Mouse (Mus musculus) cortical plate, adult 2 months (tissue): ENCODE measurements at regions not wholly inside any gene's neighbourhood (a gene's known extent, or its start where the extent isn't known, plus 50 kb on each side); places are given as distances from the start of the nearest gene placed in this dataset.

Experiments
- CTCF ChIP-seq: fragments of 200-500 bp; IDR thresholded peaks from 2 replicates; pipeline ENCODE4 v1.5.1; 2011; ENCODE audit warnings: mild to moderate bottlenecking, control low read depth, low read length; ENCODE audit not compliant: insufficient read depth; ENCODE audit errors: extremely low read depth
- POLR2A ChIP-seq: fragments of 200-500 bp; IDR thresholded peaks from 2 replicates; pipeline ENCODE4 v1.6.1; 2011; ENCODE audit warnings: mild to moderate bottlenecking, low read length, control low read depth; ENCODE audit not compliant: insufficient read depth; ENCODE audit errors: extremely low read depth

GRCm38 (mm10) chr1:128504371-128504770 is 87.2 kb upstream of the Dars start:
- TF ChIP-seq CTCF (no peak), POLR2A (no peak)
